Mouse (Mus musculus) MEL (cell line): ENCODE measurements around the gene Tmem266.

Experiments
- CHD1 ChIP-seq: IDR thresholded peaks from 2 replicates; pipeline ENCODE4 v1.6.1; 2012; ENCODE audit warnings: low read depth, mild to moderate bottlenecking, inconsistent platforms, low read length, improper control_type of control experiment
- CTCF ChIP-seq, 3 experiments: IDR thresholded peaks in 2 of 3; conservative IDR thresholded peaks in 1 of 3; 2 replicates each; pipeline ENCODE4 v1.5.1; 2011 to 2012; ENCODE audit warnings: low read length in 3 of 3, low read depth in 2 of 3, mild to moderate bottlenecking in 2 of 3, improper control_type of control experiment in 1 of 3, inconsistent platforms in 1 of 3, mixed read lengths in 1 of 3, moderate library complexity in 1 of 3; ENCODE audit not compliant: control insufficient read depth in 1 of 3, insufficient read depth in 1 of 3, poor library complexity in 1 of 3, severe bottlenecking in 1 of 3
- KAT2A ChIP-seq: conservative IDR thresholded peaks from 2 replicates; pipeline ENCODE4 v1.6.1; 2012; ENCODE audit warnings: low read depth, low read length, improper control_type of control experiment, inconsistent platforms
- MEF2A ChIP-seq: IDR thresholded peaks from 2 replicates; pipeline ENCODE4 v1.6.1; 2014; ENCODE audit warnings: low read depth, mild to moderate bottlenecking, inconsistent platforms, low read length, improper control_type of control experiment; ENCODE audit not compliant: poor library complexity, insufficient replicate concordance, severe bottlenecking; ENCODE audit errors: extremely low read depth
- NELFE ChIP-seq: IDR thresholded peaks from 2 replicates; pipeline ENCODE4 v1.6.1; 2011; ENCODE audit warnings: low read depth, low read length, improper control_type of control experiment
- POLR2A ChIP-seq, 2 experiments: IDR thresholded peaks; 2 replicates each; pipeline ENCODE4 v1.6.1; 2011 to 2012; ENCODE audit warnings: low read length in 2 of 2, mild to moderate bottlenecking in 2 of 2, control low read depth in 1 of 2, improper control_type of control experiment in 1 of 2, low read depth in 1 of 2, moderate library complexity in 1 of 2; ENCODE audit not compliant: control insufficient read depth in 1 of 2, insufficient read depth in 1 of 2, poor library complexity in 1 of 2
- RCOR1 ChIP-seq: IDR thresholded peaks from 2 replicates; pipeline ENCODE4 v1.6.1; 2012; ENCODE audit warnings: low read depth, mild to moderate bottlenecking, inconsistent platforms, low read length, improper control_type of control experiment
- TBP ChIP-seq: IDR thresholded peaks from 2 replicates; pipeline ENCODE4 v1.8.0; 2011; ENCODE audit warnings: low read depth, low read length, improper control_type of control experiment
- USF1 ChIP-seq: IDR thresholded peaks from 2 replicates; pipeline ENCODE4 v1.6.1; 2014; ENCODE audit warnings: low read depth, mild to moderate bottlenecking, inconsistent platforms, low read length, improper control_type of control experiment, moderate library complexity
- ZC3H11A ChIP-seq: IDR thresholded peaks from 2 replicates; pipeline ENCODE4 v1.6.1; 2012; ENCODE audit warnings: low read depth, mild to moderate bottlenecking, inconsistent platforms, low read length, improper control_type of control experiment
- ZKSCAN1 ChIP-seq: IDR thresholded peaks from 2 replicates; pipeline ENCODE4 v1.6.1; 2012; ENCODE audit warnings: low read depth, mild to moderate bottlenecking, inconsistent platforms, low read length, improper control_type of control experiment, moderate library complexity
- ZNF384 ChIP-seq: IDR thresholded peaks from 2 replicates; pipeline ENCODE4 v1.6.1; 2012; ENCODE audit warnings: low read depth, mild to moderate bottlenecking, inconsistent platforms, low read length, improper control_type of control experiment

GRCm38 (mm10) chr9:55289475-55290198, 37.1 kb upstream of the Tmem266 start:
- TF ChIP-seq ZC3H11A (no peak), TBP (no peak), NELFE (no peak), RCOR1 (no peak), ZKSCAN1 (no peak), CHD1 (no peak), CTCF (IDR thresholded peaks at IDR 0.05 in 2 of 3, conservative IDR thresholded peaks at IDR 0.05 in 1 of 3; ENCODE audit: control insufficient read depth in 1 of 3, insufficient read depth in 1 of 3, low read depth in 2 of 3, low read length in 3 of 3, poor library complexity in 1 of 3, severe bottlenecking in 1 of 3) (no peak), KAT2A (no peak), POLR2A (IDR thresholded peaks at IDR 0.05; ENCODE audit: control insufficient read depth in 1 of 2, insufficient read depth in 1 of 2, low read depth in 1 of 2, low read length in 2 of 2, poor library complexity in 1 of 2) (no peak), USF1 (no peak), MEF2A (no peak), ZNF384 (no peak)
